Comparison of ENCODE assay signal across 18 mouse cellular contexts in the genomic region with DNA sequence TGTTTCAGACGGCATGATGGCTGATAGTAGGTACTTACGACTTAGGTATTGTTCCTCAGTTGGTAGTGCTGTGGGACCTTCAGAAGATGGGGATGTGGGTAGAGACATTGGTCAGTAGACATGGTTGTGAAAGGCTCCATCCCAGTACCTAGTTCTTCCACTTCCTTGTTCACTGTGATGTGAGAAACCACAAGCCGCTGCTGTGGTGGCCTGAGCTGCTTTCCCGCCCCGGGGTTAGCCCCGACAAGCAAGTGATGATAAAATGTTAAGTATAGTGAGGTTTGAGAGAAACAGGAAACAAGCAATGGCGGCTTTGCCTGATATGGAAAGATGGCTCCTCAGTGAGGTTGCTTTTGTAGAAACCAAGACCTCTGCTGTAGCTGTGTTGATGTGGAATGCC.
DNase-seq lines count a peak whose midpoint lies in the region; ATAC-seq and TF ChIP-seq lines count a peak whose summit lies in the region.
"Had no signal": no experiment of that assay in that cellular context is flagged by ENCODE, and none has a peak within 500 bp of the region (broad histone marks: within the 10 kb centered on the region; RNA-seq: fewer than 3 reads in every experiment).

No protein-coding gene starts in this region.

- TF ChIP-seq CTCF in cerebellum, adult 2 months (IDR thresholded peaks at IDR 0.05; ENCODE audit: borderline replicate concordance, insufficient read depth, low read depth, low read length) = no peak

- H3K4me1 ChIP-seq in forebrain, embryonic 10.5 days = peaks cover 9% of the 10 kb centered on the region
- H3K4me1 ChIP-seq in forebrain, embryonic 14.5 days (ENCODE audit: control insufficient read depth, insufficient read depth, low read length) = no peaks in the 10 kb centered on the region
- H3K4me1 ChIP-seq in neural tube, embryonic 15.5 days = no peaks in the 10 kb centered on the region
- no peaks in the 10 kb centered on the region for H3K4me1 ChIP-seq in liver, embryonic 13.5 days (replicated peaks)
- no peaks in the 10 kb centered on the region for H3K4me1 ChIP-seq in midbrain, embryonic 13.5 days (replicated peaks)
- no peaks in the 10 kb centered on the region for H3K4me1 ChIP-seq in cerebellum, adult 2 months (ENCODE audit: control insufficient read depth, insufficient read depth, low read length)

- 90% methylated on average over 7 of the region's 7 CpGs for WGBS in forebrain, embryonic 10.5 days
- 96% methylated on average over 7 of the region's 7 CpGs for WGBS in forebrain, embryonic 14.5 days
- WGBS in neural tube, embryonic 15.5 days = 90% methylated on average over 7 of the region's 7 CpGs
- WGBS in liver, embryonic 13.5 days (ENCODE audit: insufficient replicate concordance) = 20% methylated on average over 7 of the region's 7 CpGs
- WGBS in midbrain, embryonic 13.5 days = 94% methylated on average over 7 of the region's 7 CpGs
- WGBS in cerebellum, adult 2 months = 98% methylated on average over 7 of the region's 7 CpGs

- no peak for ATAC-seq in forebrain, embryonic 14.5 days
- no peak for ATAC-seq in neural tube, embryonic 15.5 days (ENCODE audit: low FRiP score)
- peak; percentile 36; the same call in 1 of the 2 replicates for ATAC-seq in liver, embryonic 13.5 days (ENCODE audit: low read depth)
- no peak for ATAC-seq in midbrain, embryonic 13.5 days

- 0 out of 2 replicates have a peak, but pooled peaks cover 3% of the 10 kb centered on the region for H3K9me3 ChIP-seq in forebrain, embryonic 10.5 days
- no peaks in the 10 kb centered on the region for H3K9me3 ChIP-seq in forebrain, embryonic 14.5 days (replicated peaks; ENCODE audit: control insufficient read depth, low read length)
- H3K9me3 ChIP-seq in neural tube, embryonic 15.5 days (replicated peaks) = no peaks in the 10 kb centered on the region
- H3K9me3 ChIP-seq in liver, embryonic 13.5 days (replicated peaks) = no peaks in the 10 kb centered on the region
- H3K9me3 ChIP-seq in midbrain, embryonic 13.5 days = no peaks in the 10 kb centered on the region
- H3K9me3 ChIP-seq: embryonic facial prominence, embryonic 12.5 days had no signal

- DNase-seq in forebrain, embryonic 10.5 days (ENCODE audit: extremely low spot score, low spot score) = peak; percentile 13
- no peak for DNase-seq in forebrain, embryonic 14.5 days (ENCODE audit: low spot score)
- peak; percentile 10 for DNase-seq in neural tube, embryonic 10.5 days (ENCODE audit: extremely low spot score, low spot score)
- DNase-seq in liver, embryonic 13.5 days = no peak
- DNase-seq in splenic B cell, adult 2 months (ENCODE audit: low read depth, low spot score) = peak; percentile 4
- no peak for DNase-seq in cerebellum, adult 2 months
- DNase-seq: adrenal gland, postnatal 36 days; cerebellum, postnatal 36 days; heart, adult 11 months; heart, postnatal 10 days; kidney, postnatal 10 days; lung, embryonic 14.5 days; retina, postnatal 1 day; thymus, adult 2 months had no signal

- no peak overlapping the region for H3K9ac ChIP-seq in forebrain, embryonic 14.5 days (ENCODE audit: low read length)
- H3K9ac ChIP-seq in neural tube, embryonic 15.5 days (replicated peaks) = no peak overlapping the region
- no peak overlapping the region for H3K9ac ChIP-seq in liver, embryonic 13.5 days
- H3K9ac ChIP-seq in midbrain, embryonic 13.5 days (replicated peaks) = no peak overlapping the region
- H3K9ac ChIP-seq: embryonic facial prominence, embryonic 12.5 days; lung, embryonic 14.5 days had no signal

- no peaks in the 10 kb centered on the region for H3K36me3 ChIP-seq in forebrain, embryonic 10.5 days (replicated peaks)
- H3K36me3 ChIP-seq in forebrain, embryonic 14.5 days (ENCODE audit: control insufficient read depth, insufficient read depth, low read length) = no peaks in the 10 kb centered on the region
- no peaks in the 10 kb centered on the region for H3K36me3 ChIP-seq in neural tube, embryonic 15.5 days
- no peaks in the 10 kb centered on the region for H3K36me3 ChIP-seq in liver, embryonic 13.5 days
- no peaks in the 10 kb centered on the region for H3K36me3 ChIP-seq in splenic B cell, adult 2 months (ENCODE audit: control insufficient read depth, insufficient read depth, low read length, poor library complexity, severe bottlenecking)
- H3K36me3 ChIP-seq in midbrain, embryonic 13.5 days = no peaks in the 10 kb centered on the region
- H3K36me3 ChIP-seq: embryonic facial prominence, embryonic 12.5 days had no signal

- no peak overlapping the region for H3K4me3 ChIP-seq in forebrain, embryonic 10.5 days
- H3K4me3 ChIP-seq in forebrain, embryonic 14.5 days (ENCODE audit: low read depth, low read length) = no peak overlapping the region
- H3K4me3 ChIP-seq in neural tube, embryonic 15.5 days (replicated peaks) = no peak overlapping the region
- no peak overlapping the region for H3K4me3 ChIP-seq in liver, embryonic 13.5 days (replicated peaks)
- no peak overlapping the region for H3K4me3 ChIP-seq in midbrain, embryonic 13.5 days (replicated peaks)
- no peak overlapping the region for H3K4me3 ChIP-seq in cerebellum, adult 2 months (replicated peaks; ENCODE audit: insufficient read depth, low read depth, low read length)
- H3K4me3 ChIP-seq: embryonic facial prominence, embryonic 12.5 days had no signal

- H3K27me3 ChIP-seq in forebrain, embryonic 10.5 days (ENCODE audit: poor library complexity, severe bottlenecking) = no peaks in the 10 kb centered on the region
- no peaks in the 10 kb centered on the region for H3K27me3 ChIP-seq in forebrain, embryonic 14.5 days (replicated peaks; ENCODE audit: control insufficient read depth, insufficient read depth, low read length)
- no peaks in the 10 kb centered on the region for H3K27me3 ChIP-seq in neural tube, embryonic 15.5 days (replicated peaks)
- H3K27me3 ChIP-seq in liver, embryonic 13.5 days = no peaks in the 10 kb centered on the region
- no peaks in the 10 kb centered on the region for H3K27me3 ChIP-seq in splenic B cell, adult 2 months (ENCODE audit: control insufficient read depth, insufficient read depth, low read length, poor library complexity, severe bottlenecking)
- no peaks in the 10 kb centered on the region for H3K27me3 ChIP-seq in midbrain, embryonic 13.5 days
- no peaks in the 10 kb centered on the region for H3K27me3 ChIP-seq in cerebellum, adult 2 months (ENCODE audit: control insufficient read depth, insufficient read depth, low read length)
- H3K27me3 ChIP-seq: embryonic facial prominence, embryonic 12.5 days had no signal

- no peak overlapping the region for H3K4me2 ChIP-seq in forebrain, embryonic 14.5 days (ENCODE audit: low read length)
- H3K4me2 ChIP-seq in neural tube, embryonic 15.5 days = no peak overlapping the region
- H3K4me2 ChIP-seq in liver, embryonic 13.5 days = no peak overlapping the region
- H3K4me2 ChIP-seq in midbrain, embryonic 13.5 days (replicated peaks) = no peak overlapping the region
- H3K4me2 ChIP-seq: embryonic facial prominence, embryonic 12.5 days; lung, embryonic 14.5 days; midbrain, embryonic 11.5 days had no signal

- H3K27ac ChIP-seq in forebrain, embryonic 10.5 days = no peak overlapping the region
- H3K27ac ChIP-seq in forebrain, embryonic 14.5 days (ENCODE audit: low read depth, low read length) = no peak overlapping the region
- H3K27ac ChIP-seq in neural tube, embryonic 15.5 days (replicated peaks) = no peak overlapping the region
- H3K27ac ChIP-seq in liver, embryonic 13.5 days = no peak overlapping the region
- no peak overlapping the region for H3K27ac ChIP-seq in midbrain, embryonic 13.5 days
- no peak overlapping the region for H3K27ac ChIP-seq in cerebellum, adult 2 months (ENCODE audit: insufficient read depth, low read length)
- H3K27ac ChIP-seq: embryonic facial prominence, embryonic 12.5 days had no signal

- no peak for TF ChIP-seq POLR2A in cerebellum, adult 2 months (IDR thresholded peaks at IDR 0.05; ENCODE audit: borderline replicate concordance, insufficient read depth, low read length)

Comparison
In these comparisons a context has a peak if more than half of its experiments do, and no peak if none do; other contexts are left out.
1. DNase-seq: peak in forebrain, embryonic 10.5 days (single experiment), neural tube, embryonic 10.5 days (single experiment) and splenic B cell, adult 2 months (single experiment); none in forebrain, embryonic 14.5 days (single experiment), liver, embryonic 13.5 days (single experiment) and cerebellum, adult 2 months (0 of 2).